Mouse (Mus musculus): ENCODE measurements around the gene Arf1.
A peak's percentile ranks its signal among the peaks of the same experiment; 100 is the strongest.

Gene Arf1

GRCm38 (mm10) chr11:59187706-59188105, 40.4 kb downstream of the Arf1 start:
- no peak for DNase-seq

- no peak for DNase-seq
These were observed 42.6 kb downstream of the Arf1 start for GRCm38 (mm10) chr11:59185490-59185889.

DNA sequence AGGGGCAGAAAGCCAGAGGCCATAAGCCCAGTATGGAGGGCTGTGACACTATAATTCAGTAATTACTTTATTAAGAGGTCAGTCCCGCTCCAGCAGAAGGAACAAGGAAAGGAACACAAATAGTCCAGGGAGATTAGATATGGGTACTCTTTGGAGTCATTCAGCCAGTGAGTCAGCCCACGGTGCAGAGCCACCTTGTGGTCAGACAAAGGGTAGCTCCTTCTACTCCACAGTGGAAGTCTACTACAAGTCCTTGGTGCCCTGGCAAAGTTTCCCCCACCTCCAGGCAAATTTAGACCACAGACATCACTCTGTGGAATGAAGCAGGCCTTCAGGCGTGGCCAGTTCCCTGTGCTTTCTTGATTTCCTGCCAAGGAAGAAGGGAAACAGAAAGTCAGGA, 44.2 kb downstream of the Arf1 start:
- DNase-seq, result peak; percentile 72 to 77

- peak; percentile 46 to 74 for DNase-seq
These were observed 45.2 kb downstream of the Arf1 start, which contains the start of gene Gjc2 for GRCm38 (mm10) chr11:59182864-59183331. Gene Gjc2 (minus strand): TSS chr11:59183213.

GRCm38 (mm10) chr11:59176921-59177320, 51.1 kb downstream of the Arf1 start:
- no peak for DNase-seq

DNA sequence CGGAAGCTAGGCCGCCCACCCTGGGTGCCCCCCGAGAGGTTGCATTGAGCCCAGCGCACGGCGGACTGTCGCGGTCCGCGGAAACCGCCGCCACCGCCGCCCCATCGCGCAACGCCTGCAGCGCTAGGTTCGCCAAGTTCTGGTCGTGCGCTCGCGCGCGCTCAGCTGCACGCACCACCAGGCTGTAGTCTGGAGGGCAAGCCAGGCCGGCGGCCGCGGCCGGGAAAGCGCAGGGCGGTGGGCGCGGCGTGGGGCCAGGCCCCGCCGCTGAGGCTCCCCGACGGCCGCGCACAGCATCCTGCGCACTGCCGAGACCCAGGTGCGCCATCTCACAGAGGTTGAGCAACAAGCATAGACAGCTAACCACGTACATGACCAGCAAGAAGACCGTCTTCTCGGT, 51.6 kb downstream of the Arf1 start:
- no peak for DNase-seq

GRCm38 (mm10) chr11:59174189-59174838, 53.8 kb downstream of the Arf1 start:
- DNase-seq, result peak; percentile 24 to 61

DNA sequence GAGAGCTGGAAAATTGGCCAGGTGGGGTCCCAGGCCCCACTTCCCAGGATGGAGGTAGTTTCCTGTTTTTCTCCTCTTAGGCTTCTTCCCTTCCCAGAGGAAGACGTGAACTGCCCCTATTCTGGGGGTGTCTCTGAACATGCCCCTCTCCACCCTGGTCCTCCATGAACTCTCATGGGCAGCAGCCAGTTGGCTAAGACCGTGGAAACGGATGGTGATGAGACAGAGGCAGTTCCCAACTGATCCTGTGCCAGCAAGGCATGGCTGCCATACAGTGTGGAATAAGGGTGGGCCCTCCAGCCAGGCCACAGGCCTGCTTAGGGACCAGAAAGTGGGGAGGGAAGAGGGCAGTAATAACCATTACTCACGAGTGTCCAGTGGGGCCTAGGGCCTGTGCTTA, 57.5 kb downstream of the Arf1 start:
- DNase-seq, result no peak

- DNase-seq, result peak in 1 of 2 experiments; percentile 35
These were observed 58.3 kb downstream of the Arf1 start for GRCm38 (mm10) chr11:59169807-59170206.

DNA sequence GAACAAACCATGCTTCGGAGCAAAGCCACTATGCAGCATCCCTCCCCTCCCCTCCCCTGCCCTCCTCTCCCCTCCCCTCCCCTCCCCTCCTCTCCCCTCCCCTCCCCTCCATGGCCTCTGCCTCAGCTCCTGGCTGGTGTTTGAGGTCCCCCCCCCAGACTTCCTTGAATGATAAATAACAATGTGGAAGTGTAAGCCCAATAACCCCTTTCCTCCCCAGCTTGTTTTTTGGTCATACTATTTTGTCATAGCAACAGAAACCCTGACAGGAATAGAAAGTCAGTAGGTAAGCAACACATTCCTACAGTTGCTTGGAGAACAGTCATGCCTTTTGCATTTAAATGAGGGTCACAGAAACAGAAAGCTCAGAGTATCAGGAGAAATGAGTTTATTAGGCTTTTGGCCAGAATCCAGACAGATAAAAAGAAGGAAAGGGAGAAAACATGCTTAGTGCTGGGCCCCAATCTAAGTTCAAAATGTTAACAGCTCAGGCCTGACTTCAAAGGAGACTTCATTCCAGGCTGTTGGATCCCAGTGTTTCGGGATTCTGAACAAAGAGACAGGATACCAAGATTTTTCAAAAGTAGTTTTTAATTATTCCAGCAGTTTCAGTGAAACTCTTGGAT, 62.3 kb downstream of the Arf1 start:
- no peak for DNase-seq

DNA sequence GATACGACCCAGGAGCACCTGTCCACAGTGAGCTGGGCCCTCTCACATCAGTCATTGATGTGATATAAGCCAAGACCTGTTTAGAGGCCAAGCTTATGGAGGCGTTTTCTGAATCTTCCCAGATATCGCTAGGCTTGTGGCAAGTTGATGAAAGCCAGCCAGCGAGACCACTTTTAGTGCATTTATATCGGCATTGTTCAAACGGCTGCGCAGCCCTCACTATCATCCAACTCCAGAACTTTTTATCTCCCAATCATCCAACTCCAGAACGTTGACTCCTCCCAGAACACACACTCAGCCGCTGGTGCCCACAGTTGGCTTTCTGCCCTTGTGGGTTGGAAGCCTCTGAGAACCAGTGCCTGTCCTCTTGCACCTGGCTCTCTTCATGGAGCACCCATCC, 63.7 kb downstream of the Arf1 start:
- DNase-seq, result no peak

DNA sequence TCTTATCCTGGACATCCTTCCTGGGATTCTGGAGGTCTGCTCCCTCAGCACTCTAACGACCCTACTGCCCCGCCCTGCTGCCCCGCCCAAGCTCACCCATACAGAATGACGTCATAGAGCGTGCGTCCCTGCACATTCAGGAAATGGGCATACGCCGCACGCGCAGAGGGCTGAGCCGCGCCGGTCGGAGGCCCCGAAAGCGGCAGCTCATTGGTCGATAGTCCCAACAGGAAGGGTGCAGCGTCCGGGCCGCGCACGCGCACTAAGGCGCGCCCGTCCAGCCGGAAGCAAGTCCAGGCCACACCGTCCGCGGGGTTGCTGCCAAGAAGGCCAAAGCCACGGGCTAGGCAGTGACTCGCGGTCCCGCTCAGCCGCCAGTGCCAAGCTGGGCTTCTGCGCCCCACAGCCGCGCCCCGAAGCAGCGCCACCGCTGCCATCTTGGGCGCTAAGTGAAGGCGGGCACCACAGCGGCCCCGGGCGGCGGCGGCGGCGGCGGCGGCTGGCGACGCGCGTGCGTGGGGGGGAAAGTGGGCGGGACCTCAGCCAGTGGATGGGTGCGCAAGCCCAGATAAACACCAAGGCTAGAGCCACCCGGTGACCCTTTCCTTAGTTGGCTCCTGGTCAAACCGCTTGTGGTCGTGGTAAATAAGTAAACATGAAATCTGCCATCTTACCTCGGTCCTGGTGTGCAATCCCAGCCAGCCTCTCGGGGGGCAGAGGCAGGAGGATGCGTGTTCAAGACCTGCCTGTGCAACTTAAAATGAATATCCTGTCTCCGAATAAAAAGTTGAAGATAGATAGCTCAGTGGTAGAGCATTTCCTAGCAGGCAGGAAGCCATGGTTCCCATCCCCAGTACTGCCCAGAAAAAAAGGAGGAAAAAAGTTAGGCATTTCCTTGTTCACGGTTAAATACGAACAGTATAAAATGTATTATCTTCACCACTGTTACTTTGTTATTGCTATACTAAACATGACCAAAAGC, 64.5 kb downstream of the Arf1 start, which contains the start of gene Iba57:
Gene Iba57, minus strand, starts transcription at position 485 of the 982 bp plus-strand sequence.
- peak; percentile 98 to 100 for DNase-seq

- DNase-seq, result no peak
These were observed 65.4 kb downstream of the Arf1 start for GRCm38 (mm10) chr11:59162443-59163254.

All from kidney, postnatal 25 days (tissue).